Mouse (Mus musculus) spleen, adult 12 weeks (tissue): ENCODE results near the gene Hpdl.
A peak's percentile ranks its signal among the peaks of the same experiment; 100 is the strongest.

Experiments
- DNase-seq: peaks from one replicate; pipeline ENCODE4 v3.0.0; 2022; ENCODE audit warnings: low spot score

Gene Hpdl

GRCm38 (mm10) chr4:116799901-116800300 is 21.6 kb downstream of the Hpdl start:
- no peak for DNase-seq

DNA sequence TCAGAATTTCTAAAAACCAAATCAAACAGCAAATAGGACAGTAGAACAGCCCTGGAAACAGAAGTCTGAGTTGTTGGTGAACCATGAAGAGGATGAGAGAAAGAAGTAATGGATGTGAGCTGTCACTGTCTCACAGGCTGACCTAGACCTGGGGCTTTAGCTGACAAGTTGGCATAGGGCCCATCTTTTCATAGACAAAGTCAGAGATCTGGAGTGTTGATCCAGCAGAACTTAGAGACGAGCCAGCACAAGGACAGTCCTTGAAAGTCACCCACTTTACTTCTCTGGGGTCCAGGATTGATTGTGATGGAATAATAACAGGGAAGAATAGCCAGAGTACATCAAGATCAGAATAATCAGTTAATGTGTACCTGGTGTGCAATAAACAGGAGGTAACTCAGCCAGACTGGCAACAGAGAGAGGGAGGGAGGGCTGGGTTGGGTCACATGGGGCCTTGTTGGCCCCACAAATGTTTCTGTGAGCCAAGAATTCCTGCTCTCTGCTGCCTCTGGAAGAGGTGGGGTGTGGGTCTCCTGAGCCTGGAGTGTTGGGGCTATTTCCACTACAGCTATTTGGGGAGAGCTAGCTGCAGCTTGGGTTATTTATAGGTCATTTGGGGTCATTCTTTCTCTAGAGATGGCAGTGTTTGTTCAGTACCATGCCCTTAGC is 24.9 kb downstream of the Hpdl start:
- no peak for DNase-seq

GRCm38 (mm10) chr4:116794273-116794672 is 27.2 kb downstream of the Hpdl start:
- DNase-seq = no peak

- no peak for DNase-seq
Measured at GRCm38 (mm10) chr4:116792453-116792852, 29.1 kb downstream of the Hpdl start.

GRCm38 (mm10) chr4:116788956-116789355 is 32.6 kb downstream of the Hpdl start:
- DNase-seq = peak; percentile 48

DNA sequence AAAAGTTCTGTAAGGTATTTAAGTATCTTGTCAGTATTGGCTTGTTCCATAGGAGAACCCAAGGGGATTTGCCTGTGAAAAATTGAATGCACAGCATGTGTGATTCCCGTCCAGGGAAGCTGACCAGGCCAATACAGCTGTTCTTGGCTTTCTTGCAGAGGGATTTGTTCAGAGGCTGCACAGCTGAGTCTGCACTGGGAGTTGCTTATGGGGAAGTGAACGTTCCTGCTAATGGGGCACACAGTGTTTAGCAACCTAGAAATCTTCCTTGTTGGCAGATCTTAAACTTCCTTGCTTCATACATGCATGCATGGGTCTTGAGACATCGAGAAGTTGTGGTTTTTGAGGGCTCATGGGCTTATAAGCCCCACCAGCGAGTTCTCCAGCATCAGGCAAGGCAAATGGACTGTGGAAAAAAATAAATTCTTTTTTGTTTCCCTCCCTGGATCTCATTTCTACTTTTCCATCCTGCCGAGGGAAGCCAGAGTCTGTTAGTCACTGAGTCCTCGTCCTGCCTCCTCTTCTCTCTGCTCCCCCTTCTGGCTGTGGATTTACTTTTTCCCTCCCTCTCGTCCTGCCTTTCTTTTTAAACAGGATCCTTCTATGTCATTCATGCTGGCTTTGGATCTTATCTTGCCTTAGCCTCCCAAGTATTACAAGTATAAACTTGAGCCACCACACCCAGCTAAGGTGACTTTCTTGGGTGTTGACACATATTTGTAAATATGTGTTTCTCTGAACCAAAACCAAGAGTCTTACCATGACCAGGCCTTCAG is 33.3 kb downstream of the Hpdl start:
- DNase-seq = no peak

DNA sequence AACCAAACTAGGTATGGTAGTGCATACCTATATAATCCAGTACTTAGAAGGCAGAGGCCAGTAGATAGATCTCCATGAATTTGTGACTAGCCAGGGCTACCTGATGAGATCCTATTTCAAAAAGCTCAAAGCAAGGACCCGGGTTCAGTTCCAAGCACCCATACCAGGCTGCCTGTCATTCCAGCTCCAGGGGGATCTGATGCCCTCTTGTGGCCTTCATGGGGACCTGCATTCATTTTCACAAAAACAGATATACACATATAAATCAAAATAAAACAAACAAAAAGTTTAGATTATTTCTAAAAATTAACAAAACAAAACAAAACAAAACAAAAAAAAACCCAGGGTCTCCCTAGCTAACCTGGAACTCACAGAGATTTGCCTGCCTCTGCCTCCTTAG is 34.9 kb downstream of the Hpdl start:
- no peak for DNase-seq

- DNase-seq = no peak
Measured at GRCm38 (mm10) chr4:116782171-116782570, 39.3 kb downstream of the Hpdl start.

DNA sequence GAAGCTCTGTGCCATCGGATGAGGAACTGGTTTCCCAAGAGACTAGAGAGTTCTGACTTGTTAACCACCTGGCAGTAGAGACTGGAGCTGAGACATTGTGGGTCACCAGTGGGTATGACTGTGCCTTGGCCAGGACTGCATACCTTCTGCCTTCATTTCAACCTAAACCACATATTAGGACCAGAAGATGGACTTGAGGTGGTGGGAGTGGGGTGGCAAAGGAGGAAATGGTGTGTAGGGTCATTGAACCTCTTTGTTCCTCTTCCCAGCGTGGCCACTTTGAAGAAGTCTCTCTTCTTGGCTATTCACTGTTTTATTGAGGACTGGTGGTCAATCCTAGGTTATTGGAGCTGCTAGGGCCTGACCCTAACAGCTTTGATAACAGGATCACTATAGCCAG is 40.1 kb downstream of the Hpdl start:
- no peak for DNase-seq

DNA sequence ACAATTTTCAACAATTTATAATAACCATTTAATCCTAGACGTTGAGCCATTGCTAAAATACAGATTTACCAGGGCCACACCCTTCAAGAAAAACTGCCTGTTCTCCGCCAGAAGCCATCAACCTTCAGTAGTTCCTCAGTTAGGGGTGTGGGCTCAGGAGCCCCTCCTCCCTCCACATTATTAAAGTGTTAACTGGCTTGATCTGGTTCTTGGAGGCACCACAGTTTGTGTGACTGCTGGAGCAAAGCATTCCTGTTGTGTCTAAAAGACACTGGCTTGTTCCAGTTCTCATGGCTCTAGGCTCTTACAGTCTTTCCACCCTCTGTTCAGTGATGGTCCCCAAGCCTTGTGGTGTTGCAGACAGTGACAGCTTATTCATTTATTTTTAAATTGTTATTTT is 41.0 kb downstream of the Hpdl start:
- DNase-seq = no peak

GRCm38 (mm10) chr4:116777079-116777478 is 44.4 kb downstream of the Hpdl start:
- DNase-seq = no peak

DNA sequence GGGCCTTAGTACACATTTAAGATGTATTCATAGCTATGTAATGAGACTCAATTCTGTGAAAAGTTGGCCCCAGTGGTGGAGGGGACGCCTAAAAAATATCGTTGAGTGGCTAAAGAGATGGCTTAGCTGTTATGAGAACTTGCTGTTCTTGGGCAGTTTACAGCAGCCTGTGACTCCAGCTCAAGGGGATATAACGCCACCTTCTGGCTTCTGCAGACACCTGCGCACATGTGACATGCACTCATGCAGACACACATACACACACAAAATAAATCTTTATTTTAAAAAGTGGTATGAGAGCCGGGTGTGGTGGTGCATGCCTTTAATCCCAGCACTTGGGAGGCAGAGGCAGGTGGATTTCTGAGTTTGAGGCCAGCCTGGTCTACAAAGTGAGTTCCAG is 45.1 kb downstream of the Hpdl start:
- DNase-seq = no peak
